Mouse (Mus musculus) cerebellum, adult 9-11 months (tissue): ENCODE measurements at regions not wholly inside any gene's neighbourhood (a gene's known extent, or its start where the extent isn't known, plus 50 kb on each side); places are given as distances from the start of the nearest gene placed in this dataset.

Experiments
- DNase-seq: peaks from one replicate; pipeline ENCODE4 v3.0.0; 2022

- DNase-seq: no peak
These were observed 501.5 kb downstream of the Rab28 start for GRCm38 (mm10) chr5:41206462-41206861.

- no peak for DNase-seq
These were observed 503.5 kb downstream of the Rab28 start for GRCm38 (mm10) chr5:41204417-41204816.

- no peak for DNase-seq
These were observed 520.8 kb downstream of the Rab28 start for GRCm38 (mm10) chr5:41187193-41187592.

- DNase-seq: no peak
These were observed 530.7 kb downstream of the Rab28 start for GRCm38 (mm10) chr5:41177220-41177619.

GRCm38 (mm10) chr5:41165870-41166626 lies 541.9 kb downstream of the Rab28 start:
- DNase-seq: no peak

- DNase-seq: no peak
These were observed 582.9 kb downstream of the Rab28 start for GRCm38 (mm10) chr5:41125050-41125449.

GRCm38 (mm10) chr5:41117658-41118057 lies 590.3 kb downstream of the Rab28 start:
- DNase-seq: no peak

GRCm38 (mm10) chr5:41087773-41088172 lies 620.2 kb downstream of the Rab28 start:
- DNase-seq: no peak

- DNase-seq: no peak
These were observed 631.5 kb downstream of the Rab28 start for GRCm38 (mm10) chr5:41076412-41076811.

GRCm38 (mm10) chr5:41061646-41062045 lies 646.3 kb downstream of the Rab28 start:
- no peak for DNase-seq

- no peak for DNase-seq
These were observed 646.7 kb downstream of the Rab28 start for GRCm38 (mm10) chr5:41061222-41061621.

- no peak for DNase-seq
These were observed 649.9 kb downstream of the Rab28 start for GRCm38 (mm10) chr5:41058015-41058414.

GRCm38 (mm10) chr5:41051948-41052347 lies 656.0 kb downstream of the Rab28 start:
- DNase-seq: no peak

GRCm38 (mm10) chr5:41048515-41048914 lies 659.4 kb downstream of the Rab28 start:
- no peak for DNase-seq

- no peak for DNase-seq
These were observed 662.7 kb downstream of the Rab28 start for GRCm38 (mm10) chr5:41045221-41045620.

- peak; percentile 39 for DNase-seq
These were observed 663.5 kb downstream of the Rab28 start for GRCm38 (mm10) chr5:41044465-41044864.

- no peak for DNase-seq
These were observed 669.2 kb downstream of the Rab28 start for GRCm38 (mm10) chr5:41038790-41039189.

GRCm38 (mm10) chr5:41006692-41007091 lies 701.3 kb downstream of the Rab28 start:
- DNase-seq: no peak

- DNase-seq: no peak
These were observed 721.4 kb downstream of the Rab28 start for GRCm38 (mm10) chr5:40986562-40986961.

GRCm38 (mm10) chr5:40974892-40975291 lies 733.1 kb downstream of the Rab28 start:
- DNase-seq: no peak

GRCm38 (mm10) chr5:40952901-40953595 lies 754.9 kb downstream of the Rab28 start:
- DNase-seq: peak; percentile 51

GRCm38 (mm10) chr5:40929127-40929526 lies 778.8 kb downstream of the Rab28 start:
- no peak for DNase-seq

GRCm38 (mm10) chr5:40920920-40921319 lies 787.0 kb downstream of the Rab28 start:
- no peak for DNase-seq

- DNase-seq: no peak
These were observed 799.2 kb downstream of the Rab28 start for GRCm38 (mm10) chr5:40908803-40909202.
